Mouse (Mus musculus): ENCODE data around the gene Fgf12.
A peak's percentile ranks its signal among the peaks of the same experiment; 100 is the strongest.

Fgf12 gene

GRCm38 (mm10) chr16:28610940-28611339, 141.9 kb downstream of the Fgf12 start:
- peak; percentile 83 for DNase-seq (ENCODE audit: low spot score)

DNA sequence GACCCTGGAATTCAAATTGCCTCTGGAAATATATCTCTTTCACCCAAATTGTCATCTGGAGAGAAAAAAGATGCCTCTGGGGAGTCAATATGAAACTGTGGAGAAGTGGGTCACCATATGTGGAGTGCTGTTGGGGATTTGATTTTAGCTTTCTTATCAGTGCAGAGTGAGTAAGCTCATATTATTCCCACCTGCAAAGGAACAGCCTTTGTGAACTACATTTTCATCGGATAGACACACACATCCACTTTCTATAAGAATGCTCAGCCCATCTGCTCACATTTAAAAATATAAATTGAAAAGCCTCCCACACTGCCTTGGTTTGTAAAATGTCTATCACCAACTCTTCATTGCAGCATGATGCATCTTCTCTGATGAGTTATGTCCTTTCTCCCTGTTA, 149.7 kb downstream of the Fgf12 start:
- no peak for DNase-seq (ENCODE audit: low spot score)

DNA sequence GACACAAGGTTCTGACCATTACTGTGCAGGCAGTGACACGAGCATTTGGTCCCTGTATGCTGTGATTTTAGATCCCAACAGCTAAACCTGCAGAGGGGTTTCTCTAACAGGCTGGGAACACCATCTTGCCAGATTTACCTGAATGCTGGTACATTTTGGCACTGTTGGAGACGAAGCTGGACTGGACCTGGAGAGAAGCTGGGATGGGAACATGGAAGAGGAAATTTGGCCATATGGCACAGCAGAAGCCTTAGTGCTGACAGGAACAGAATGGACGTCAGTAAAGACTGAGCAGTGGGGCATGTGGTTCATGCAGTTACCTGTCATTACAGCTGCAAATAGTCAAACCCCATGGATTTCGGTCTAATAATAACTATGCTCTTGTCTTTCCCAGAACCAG, 151.1 kb downstream of the Fgf12 start:
- no peak for DNase-seq (ENCODE audit: low spot score)

DNA sequence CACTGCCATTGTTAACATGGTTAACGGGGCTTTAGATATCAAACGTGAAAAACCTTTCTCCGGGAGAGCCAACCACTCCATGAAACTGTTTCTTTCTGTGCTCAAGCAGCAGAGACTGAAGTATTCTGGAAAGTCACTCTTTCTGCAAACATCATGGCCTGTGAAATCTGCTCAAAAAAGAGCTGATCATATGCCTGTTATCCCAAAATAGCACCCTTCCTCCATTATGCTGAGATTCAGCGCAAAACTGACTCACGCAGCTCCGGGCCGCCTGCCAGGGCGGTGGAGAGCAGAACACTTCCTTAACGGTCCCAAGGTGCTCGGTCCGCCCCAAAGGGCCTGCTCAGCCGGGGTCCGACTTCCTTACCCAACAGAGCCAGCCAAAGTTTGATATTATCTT, 156.8 kb downstream of the Fgf12 start:
- no peak for DNase-seq (ENCODE audit: low spot score)

DNA sequence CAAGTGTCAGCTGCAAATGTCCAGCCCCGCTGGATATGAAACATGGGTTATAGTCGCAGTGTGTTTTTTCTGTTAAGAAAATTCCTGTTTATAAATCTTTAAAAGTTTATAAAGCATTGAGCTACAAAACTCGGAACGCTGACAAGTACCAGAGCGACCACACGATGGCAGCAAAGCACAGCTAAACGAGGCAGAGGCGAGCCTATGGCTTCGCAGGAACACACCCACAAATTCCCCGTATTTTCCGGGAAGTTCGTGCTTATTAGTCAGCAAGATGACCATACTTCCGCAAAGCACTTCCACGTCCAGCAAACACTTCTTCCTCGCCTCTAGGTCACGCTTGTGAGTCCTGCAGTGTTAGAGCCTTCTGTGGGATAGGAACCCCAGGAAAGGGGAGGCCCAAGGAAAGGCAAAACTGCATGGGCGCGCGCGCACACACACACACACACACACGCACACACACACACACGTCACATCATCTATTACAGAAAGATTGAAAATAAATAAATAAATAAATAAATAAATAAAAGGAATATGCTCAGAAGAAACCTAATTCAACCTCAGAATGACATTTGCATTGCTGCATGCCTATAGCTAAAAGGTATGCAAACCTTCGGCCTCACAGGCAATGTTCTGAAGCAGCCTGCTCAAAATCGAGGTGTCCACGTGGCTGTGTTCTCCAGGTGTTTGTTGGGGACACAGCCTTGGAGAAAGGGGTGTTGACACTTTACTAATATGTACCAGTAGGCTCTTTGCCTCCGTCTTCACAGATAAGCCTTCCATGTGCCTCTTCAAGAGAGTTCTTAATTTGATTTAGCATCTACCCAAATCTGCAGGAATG, 159.6 kb downstream of the Fgf12 start:
- peak; percentile 88 for DNase-seq (ENCODE audit: low spot score)

GRCm38 (mm10) chr16:28592466-28592865, 160.4 kb downstream of the Fgf12 start:
- no peak for DNase-seq (ENCODE audit: low spot score)

- DNase-seq (ENCODE audit: low spot score): no peak
These were observed 161.3 kb downstream of the Fgf12 start for GRCm38 (mm10) chr16:28591583-28591982.

DNA sequence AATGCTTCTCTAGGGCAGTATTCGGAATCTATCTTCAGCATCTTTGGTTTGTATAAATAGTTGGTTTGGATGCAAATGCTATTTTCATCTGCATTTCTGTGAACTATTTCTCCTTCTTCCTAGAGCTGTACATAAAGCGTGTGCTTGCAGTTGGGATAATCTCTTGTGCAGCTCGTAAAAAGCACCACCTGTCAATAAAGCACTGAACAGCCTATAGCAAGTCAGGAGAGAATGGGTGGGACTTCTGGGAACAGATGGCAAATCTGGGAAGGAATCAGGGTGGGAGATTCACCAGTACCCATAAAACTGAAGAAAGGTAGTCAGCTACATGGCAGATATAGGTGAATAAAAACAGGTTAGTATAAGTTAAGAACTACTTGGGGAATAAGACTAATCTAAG, 180.7 kb downstream of the Fgf12 start:
- DNase-seq (ENCODE audit: low spot score): no peak

GRCm38 (mm10) chr16:28564716-28565217, 188.1 kb downstream of the Fgf12 start:
- DNase-seq (ENCODE audit: low spot score): peak; percentile 10

DNA sequence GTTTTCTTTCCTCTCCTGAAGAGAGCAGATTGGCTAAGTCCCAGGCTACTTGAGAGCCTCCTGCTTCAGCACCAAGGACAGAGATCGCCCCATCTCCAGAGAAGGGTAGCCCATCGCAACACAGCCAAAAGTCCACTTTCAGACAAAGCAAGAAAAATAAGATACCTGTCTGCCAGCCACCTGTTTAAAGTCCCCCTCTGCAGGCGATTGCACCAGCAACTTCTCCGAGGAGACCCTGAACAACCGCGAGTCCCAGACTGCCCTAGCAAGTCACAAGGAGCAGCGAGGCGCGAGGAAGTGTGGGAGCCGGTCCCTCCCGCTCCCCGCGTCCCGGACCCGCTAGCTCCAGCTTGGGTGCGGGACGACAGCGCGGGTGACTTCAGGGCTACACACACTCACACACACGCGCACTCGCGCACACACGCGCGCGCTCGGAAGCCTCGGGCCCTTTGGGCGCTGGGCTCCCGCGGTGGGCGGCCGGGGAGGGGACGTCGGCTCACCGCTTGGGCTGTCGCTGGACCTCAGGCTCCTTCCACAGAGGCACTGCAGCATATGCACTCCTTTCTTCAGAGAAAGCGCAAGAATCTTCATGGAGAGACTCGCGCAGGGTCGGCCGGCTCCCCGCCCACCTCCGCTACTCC, 188.7 kb downstream of the Fgf12 start:
- DNase-seq (ENCODE audit: low spot score): peak; percentile 86

DNA sequence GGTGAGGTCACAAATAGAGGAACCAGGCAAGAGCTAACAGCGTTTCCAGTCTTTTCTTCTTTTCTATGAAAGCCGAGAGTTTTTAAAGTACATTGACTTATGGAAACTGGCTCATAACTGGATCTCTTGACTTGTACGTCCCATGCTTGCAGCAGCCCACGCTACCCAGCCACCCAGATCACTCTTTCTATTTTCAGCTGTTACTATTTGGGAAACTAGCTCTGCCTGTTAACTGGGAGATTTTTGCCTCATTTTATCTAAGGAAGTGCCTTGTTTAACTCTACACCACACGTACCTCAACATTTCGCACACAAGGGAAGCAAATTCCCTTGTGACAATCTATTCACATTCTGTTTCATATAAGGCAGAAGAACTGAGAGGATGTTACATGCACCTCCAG, 190.0 kb downstream of the Fgf12 start:
- DNase-seq (ENCODE audit: low spot score): no peak

DNA sequence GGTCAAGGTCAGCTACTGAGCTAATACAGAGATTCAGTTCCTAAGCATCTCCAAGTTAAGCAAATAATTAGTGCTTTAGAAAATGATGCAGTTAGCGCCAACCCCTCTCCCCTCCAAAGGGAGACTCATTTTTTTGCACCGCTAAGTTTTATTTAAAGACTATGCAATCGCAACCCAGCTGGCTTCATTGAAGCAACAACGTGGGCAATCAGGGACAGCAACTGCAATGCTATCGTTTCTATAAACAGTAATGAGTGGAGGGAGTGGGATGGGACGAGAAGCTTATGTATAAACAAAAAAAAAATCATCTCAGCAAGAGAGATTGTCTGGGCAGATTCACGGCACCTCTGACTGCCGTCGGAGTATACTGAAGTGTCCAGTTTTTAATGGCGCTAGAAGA, 197.6 kb downstream of the Fgf12 start:
- no peak for DNase-seq (ENCODE audit: low spot score)

DNA sequence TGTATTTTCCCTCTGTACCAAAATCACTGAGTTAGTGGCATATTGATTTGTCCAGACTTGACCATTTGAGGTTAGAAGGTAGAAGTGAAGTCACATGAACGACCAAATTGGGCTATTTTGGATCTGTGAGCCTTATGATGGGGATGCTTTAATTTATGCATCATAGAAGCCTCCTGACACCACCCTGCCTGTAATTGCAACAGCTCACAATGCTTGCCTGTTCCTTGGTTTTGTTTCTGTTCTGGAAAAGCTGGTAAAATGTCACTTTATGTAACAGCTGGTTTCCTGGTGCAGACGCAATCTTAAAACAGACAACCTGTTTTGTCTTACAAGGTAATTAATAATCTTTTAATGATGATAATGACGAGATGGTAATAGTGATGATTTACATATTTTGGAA, 213.4 kb downstream of the Fgf12 start:
- no peak for DNase-seq (ENCODE audit: low spot score)

- peak; percentile 89 for DNase-seq (ENCODE audit: low spot score)
These were observed 235.0 kb downstream of the Fgf12 start for GRCm38 (mm10) chr16:28517596-28518524.

- no peak for DNase-seq (ENCODE audit: low spot score)
These were observed 240.4 kb downstream of the Fgf12 start for GRCm38 (mm10) chr16:28512446-28512845.

DNA sequence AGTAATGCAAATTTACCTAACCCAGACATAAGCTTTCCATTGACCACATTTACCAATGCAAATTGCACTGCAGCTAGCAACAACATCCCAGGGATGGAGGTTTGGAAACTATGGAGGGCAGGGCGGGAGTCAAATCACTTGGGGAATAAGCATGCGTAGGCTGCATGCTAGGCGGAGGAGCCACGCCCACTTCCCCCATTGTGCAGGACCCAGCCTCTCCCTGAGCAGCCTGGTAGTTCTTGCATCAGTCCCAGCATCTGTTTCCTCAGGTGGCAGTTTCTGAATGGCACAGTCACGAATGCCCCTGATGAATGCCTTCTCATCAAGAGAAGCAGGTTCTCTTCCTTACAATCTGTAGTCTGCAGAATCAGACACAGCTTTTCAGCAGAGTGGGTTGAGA, 241.5 kb downstream of the Fgf12 start:
- DNase-seq (ENCODE audit: low spot score): peak; percentile 16

GRCm38 (mm10) chr16:28497971-28498607, 254.8 kb downstream of the Fgf12 start:
- no peak for DNase-seq (ENCODE audit: low spot score)

GRCm38 (mm10) chr16:28491711-28492110, 261.2 kb downstream of the Fgf12 start:
- DNase-seq (ENCODE audit: low spot score): peak; percentile 10

DNA sequence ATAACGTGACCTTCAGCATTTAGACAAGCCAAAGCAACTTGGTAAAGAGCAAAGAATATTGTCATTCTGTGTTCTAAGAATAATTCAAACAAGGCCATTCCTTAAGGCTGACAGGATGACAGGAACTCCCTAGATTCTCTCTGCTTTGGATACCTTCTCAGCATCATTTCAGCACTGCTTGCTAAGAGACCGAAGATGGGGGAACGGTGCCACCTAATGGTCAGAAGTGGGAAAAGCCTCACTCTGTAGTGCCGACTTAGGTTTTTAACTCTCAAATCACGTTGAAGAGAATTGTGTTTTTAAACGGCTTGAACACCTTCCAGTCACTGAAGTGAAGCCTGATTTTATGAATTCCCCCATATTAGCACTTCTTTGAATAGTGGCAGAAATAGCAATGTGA, 262.4 kb downstream of the Fgf12 start:
- DNase-seq (ENCODE audit: low spot score): peak; percentile 89

DNA sequence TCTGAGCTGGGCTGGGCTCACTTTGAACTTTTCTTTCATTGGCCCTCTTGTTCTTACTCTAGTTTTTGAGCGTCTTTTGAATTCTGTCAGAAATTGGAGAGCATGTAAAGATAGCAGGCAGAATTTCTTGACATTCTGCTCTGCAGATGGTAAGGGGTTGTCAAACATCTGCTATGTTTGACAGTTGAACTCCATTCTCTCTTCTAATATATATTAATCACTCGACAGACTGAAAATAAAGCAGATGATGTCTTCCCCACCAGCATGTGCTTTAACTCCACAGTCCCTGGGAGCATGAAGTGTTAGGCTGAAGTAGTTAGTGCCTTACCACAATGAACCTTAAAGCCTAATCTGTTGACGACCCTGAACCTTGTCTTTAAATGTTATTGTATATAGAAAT, 267.9 kb downstream of the Fgf12 start:
- DNase-seq (ENCODE audit: low spot score): no peak

GRCm38 (mm10) chr16:28479022-28479421, 273.8 kb downstream of the Fgf12 start:
- no peak for DNase-seq (ENCODE audit: low spot score)

- no peak for DNase-seq (ENCODE audit: low spot score)
These were observed 276.2 kb downstream of the Fgf12 start for GRCm38 (mm10) chr16:28476651-28477050.
